Mouse (Mus musculus): ENCODE measurements at regions not wholly inside any gene's neighbourhood (a gene's known extent, or its start where the extent isn't known, plus 50 kb on each side); places are given as distances from the start of the nearest gene placed in this dataset.

DNA sequence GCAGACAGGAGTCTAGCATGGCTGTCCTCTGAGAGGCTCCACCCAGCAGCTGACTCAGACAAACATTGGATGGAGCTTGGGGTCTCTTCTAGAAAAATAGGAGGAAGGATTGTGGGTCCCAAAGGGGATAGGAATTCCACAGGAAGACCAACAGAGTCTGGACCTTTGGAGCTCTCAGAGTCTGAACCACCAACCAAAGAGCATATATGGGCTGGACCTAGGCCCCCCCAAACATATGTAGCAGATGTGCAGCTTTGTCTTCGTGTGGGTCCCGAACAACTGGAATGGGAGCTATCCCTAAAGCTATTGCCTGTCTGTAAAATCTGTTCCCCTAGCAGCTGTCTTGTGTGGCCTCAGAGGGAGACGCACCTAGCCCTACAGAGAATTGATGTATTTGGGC lies 50.1 kb upstream of the Cpm start:
- no peak for DNase-seq (ENCODE audit: low spot score)

DNA sequence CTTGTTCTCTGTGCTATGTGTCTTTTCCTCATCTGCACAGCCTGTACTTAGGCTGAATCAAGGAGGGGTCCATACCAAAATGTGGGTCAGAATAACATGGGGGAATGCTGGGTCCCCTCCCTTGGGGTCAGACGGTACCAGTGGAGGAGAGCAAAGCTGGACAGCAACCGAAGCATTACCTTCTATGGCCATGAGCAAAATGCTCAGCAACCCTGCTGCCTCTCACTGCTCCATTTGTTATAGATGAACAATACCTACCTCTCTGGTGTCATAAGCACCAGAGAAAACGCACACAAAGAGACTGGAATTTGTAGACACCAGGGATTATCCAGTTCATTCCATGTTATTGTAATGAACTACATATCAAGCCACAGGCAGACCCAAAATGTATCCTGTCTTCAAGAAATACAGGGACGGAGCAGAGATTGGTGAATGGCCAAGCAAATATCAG lies 50.6 kb upstream of the Cpm start:
- DNase-seq (ENCODE audit: low spot score) = no peak

DNA sequence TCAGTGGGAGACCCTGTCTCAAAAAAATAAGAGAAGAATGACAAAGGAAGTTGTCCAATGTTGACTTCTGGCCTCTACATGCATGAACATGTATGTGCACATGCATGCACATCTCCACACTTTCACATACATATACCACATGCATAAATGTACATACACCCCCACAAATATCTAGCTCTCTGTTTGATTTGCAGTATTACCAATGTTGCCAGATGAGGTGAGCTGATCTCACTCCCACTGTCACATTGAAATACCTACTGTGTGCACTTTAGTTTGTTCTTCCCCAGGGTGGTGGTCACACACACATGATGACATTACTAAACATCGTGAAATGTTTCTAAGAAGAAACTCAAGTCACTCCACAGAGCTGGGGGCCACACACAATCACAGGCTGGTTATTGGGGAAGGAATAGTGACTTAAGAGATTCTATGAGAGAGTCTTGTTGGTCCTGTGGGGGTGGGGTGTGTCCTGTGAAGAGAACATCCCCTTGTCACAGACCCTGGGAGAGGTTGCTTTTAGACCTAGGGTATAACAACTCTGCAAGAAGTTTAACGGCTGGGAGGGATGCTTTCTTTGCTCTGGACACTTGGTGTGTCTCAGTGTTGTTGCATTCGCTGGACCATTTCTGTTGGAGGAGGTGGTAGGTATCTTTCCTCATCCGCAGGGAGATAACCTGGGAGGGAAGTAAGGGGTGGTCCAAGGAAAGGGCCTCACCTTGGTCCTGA lies 51.2 kb upstream of the Cpm start:
- DNase-seq (ENCODE audit: low spot score) = no peak

DNA sequence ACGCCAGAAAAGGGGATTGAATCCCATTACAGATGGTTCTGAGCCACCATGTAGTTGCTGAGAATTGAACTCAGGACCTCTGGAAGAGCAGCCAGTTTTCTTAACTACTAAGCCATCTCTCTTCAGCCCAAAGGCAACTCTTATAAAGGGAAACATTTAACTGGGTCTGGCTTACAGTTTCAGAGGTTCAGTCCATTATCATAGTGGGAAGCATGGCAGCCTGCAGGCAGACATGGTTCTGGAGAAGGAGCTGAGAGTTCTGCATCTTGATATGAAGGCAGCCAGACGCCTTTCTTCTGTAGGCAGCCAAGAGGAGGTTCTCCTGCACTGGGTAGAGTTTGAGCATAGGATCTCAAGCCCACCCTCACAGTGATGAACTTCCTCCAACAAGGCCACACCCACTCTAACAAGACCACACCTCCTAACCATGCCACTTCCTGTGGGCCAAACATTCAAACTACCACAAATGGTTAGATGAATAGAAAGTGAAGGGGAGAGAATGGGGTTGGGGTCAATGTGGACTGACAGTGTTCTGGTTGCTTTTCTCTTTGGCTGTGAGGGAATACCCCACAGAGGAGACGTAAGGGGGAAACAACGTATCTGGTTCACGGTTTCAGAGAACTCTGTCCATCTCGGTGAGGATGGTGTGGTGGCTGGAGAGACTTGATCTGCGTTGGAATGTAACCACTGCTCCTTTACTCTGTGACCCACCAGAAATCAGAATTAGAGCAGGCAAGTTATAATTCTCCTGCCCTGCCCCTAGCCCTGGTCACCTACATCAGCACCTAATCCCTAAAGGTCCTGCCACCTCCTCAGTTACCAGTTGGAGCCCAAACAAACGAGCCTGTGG lies 52.2 kb upstream of the Cpm start:
- no peak for DNase-seq (ENCODE audit: low spot score)

DNA sequence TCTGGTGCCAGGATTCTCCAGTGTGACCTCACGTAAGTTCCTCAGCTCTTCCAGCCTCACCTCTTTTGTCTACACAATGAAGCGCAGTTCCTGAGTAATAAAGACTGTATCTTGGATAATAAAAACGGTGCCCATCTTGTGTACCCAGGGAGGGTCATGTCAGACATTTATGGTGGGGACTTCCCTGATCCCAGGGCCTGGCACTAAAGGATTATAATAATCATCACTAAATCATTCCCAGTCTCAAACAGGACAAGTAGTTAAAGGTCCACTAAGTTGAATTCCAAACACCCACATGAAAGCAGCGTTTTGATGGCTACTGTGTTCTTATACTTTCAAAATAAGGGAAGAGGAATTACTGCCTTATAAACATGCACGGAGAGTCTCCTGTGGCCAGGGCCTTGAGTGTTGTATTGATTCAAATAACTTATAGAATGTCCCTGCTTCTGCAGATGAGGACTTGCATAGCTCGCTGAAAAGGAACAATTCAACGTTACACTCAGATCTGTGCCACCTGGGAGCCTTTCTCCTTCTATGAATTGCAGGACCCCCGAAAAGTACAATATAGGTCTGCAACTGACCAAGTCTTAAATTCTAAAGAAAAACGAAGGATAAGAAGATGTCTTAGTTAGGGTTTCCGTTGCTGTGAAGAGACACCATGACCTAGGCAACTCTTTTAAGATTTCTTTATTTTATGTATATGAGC lies 53.0 kb upstream of the Cpm start:
- no peak for DNase-seq (ENCODE audit: low spot score)

DNA sequence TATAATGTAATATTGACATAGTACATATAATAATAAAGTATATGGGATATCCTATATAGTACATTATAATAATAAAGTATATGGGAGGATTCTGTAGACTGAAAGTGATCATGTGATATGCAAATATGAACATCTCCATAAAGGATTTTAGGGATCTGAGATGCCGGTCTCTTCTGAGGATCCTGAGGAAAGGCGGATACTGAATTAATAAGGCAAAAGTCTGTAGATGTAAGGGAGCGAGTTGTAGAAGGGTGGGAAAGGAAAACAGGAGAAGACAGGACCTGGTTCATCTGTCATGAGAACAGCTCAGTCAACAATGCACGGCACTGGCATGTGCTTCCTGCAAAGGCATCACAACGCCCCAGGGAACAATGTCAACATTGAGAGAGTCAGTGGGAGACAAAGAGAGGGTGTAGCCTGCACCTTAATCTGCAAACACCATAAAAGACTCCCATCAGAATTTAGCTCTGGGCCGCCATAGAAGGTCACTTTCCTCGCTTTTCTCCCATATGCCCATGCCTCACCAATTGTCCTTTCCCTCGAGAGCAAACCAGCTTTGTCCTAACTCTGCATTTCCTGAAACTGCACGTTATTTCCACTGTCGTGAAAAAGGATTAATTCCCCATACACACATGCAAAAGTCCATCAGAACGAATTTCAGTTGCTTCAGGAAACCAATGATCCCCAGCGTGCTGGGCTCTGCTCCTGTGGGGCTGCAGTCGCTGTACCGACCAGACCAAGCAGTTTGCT lies 53.7 kb upstream of the Cpm start:
- DNase-seq (ENCODE audit: low spot score) = no peak

DNA sequence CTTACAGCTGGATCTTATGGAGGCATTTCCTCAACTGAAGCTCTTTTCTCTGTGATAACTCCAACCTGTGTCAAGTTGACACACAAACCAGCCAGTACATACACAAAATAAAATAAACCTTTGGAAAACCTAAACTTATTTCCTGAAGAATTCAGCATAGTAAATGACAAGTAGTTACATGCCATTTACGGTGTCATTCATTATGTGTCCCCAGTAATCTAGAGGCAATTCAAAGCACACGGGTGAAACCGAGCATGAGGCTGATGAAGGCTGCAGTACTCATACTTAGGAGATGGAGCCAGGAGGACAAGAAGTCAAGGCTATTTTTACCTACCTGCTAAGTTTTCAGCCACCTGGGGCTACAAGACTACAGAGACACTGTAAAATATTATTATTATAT lies 54.4 kb upstream of the Cpm start:
- DNase-seq (ENCODE audit: low spot score) = no peak

DNA sequence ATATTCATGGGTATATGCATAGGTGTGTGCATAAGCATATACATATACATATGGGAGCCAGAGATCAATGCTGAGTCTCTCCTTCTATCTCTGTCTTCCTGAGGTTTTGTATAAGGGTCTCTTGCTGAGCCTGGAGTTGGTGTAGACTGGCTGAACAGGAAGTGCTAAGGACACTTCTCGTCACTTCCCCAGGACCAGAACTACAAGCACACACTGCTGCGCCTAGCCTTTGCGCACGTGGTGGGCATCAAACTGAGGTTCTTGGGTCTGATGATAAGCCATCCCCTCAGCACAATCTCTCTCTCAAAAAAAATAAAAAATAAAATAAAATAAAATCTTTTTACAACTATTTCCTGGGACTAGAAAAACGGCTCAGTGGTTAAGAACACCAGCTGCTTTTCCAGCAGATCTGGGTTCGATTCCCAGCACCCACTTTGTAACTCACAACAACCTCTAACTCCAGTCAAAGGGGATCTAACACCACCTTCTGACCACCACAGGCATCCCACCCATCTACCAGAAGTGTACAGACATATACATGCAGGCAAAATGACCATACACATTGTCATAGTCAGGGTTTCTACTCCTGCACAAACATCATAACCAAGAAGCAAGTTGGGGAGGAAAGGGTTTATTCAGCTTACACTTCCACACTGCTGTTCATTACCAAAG lies 55.1 kb upstream of the Cpm start:
- no peak for DNase-seq (ENCODE audit: low spot score)

DNA sequence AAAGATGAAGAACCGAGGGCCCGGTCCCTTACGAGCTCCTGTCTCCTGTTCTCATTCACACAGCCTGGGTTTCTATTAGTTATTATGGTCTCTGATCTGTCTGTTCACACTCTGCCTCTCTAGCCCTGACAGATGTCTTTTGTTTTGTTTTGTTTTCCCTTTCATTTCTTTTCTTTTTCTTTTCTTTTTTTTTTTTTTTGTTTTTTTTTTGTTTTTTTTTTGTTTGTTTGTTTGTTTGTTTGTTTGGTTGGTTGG lies 55.8 kb upstream of the Cpm start:
- DNase-seq (ENCODE audit: low spot score) = no peak

DNA sequence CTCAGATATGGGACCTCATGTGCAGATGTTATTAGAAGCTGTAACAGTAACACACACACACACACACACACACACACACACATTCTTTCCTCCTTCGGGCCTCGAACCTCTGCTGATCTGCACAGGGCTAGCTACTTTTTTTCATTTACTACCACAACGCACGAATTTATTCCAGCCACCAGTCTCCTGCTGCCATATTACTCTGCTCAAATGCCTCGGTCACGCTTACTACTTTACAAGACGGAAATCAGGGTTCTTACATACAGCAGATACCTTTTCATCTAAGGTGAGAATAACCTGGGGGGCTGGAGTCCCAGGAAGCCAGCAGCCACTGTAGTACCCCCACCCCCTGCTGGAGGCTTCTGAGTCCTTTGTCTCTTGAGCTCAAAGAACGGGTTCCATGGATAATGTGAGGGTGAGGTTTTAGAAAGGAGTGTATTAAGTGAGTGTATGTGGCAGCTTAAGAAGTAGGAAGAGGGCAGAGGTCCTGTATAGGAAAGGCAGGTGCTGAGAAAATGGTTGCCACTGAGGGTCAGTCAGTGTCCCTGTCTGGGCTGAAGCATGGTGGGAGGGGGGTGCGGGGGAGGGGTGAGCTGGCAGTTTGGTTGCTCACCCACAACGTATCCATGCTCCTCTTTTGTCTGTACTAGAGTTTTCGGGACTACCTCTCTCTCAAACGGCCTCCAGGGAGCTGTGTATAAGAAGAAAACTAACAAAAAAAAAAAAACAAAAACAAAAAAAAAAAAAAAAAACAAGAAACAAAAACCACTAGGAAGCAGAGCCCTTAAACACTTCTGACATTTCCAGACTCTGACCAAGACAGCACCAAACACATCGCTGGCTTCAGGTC lies 56.3 kb upstream of the Cpm start:
- DNase-seq (ENCODE audit: low spot score) = no peak

DNA sequence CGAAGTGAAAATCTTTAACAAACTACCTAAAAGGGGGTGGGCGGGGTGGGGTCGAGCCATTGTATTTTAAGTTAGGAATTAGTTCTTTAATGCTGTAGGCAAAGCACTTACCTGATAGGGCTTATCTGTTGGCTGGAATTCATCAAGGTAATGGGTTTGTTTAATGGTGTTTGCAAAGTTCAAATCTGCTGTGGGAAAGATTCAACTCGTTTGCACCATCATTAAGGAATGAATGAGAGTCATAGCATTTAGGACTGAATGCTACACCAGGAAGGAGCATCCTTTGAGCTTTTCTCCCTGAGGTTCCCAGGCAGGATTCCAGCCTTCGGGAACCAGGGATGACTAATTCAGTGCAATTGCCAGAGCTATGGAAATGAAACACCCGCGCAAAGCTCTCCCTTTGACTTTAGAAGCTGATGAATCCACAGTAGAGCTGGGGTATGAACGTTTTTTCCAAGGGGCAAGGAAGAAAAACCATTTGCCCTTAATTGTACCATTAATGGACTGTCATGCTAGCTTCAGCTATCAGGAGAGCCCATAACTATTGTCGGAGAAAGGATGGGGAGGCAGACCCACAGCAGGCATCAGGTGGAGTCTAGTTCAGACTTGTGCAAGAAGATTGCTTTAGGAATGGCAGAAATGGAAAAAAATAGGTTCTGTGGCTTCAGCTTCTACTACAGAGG lies 57.3 kb upstream of the Cpm start:
- DNase-seq (ENCODE audit: low spot score) = peak; percentile 29

DNA sequence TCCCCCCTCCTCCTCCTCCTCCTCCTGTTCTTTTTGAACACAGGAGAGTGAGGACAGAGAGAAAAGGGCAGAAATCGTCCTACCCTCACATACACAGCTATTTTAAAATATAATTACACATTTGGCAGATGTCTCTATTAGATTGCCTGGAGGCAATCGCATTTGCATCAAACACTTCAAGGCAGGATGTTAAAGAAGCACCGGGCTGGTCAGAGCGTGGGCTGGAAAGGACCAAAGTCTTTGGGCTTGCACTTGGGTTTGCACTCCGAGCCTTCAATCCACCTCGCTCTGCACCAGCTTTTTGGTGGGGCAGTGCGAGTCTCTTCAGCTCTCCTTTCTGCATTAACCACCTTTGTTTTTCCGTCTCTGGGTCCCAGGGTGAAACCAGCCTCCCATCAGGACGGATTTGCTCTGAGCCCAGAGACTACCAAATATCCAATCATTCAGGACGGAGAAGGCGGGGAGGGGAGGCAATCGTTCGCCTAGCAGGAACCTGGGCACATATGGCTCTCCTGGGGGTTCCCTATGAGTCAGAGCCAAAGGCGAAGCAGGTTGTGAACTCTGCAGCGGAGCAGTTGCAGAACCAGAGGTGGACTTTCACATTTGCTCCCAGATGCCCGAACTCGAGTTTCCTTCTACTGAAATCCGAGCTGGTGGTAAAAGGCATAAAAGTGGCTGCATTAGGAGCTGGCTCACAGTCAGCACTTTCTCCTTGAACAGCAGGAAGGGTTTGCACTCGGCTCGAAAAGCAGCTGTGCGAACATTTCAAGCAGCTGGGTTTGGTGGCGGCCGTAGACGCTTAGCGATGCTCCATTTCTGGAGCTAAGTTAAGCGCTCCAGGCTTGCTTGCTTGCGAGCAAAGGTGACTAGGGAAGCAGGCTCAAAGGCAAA lies 58.1 kb upstream of the Cpm start:
- peak; percentile 10 for DNase-seq (ENCODE audit: low spot score)

DNA sequence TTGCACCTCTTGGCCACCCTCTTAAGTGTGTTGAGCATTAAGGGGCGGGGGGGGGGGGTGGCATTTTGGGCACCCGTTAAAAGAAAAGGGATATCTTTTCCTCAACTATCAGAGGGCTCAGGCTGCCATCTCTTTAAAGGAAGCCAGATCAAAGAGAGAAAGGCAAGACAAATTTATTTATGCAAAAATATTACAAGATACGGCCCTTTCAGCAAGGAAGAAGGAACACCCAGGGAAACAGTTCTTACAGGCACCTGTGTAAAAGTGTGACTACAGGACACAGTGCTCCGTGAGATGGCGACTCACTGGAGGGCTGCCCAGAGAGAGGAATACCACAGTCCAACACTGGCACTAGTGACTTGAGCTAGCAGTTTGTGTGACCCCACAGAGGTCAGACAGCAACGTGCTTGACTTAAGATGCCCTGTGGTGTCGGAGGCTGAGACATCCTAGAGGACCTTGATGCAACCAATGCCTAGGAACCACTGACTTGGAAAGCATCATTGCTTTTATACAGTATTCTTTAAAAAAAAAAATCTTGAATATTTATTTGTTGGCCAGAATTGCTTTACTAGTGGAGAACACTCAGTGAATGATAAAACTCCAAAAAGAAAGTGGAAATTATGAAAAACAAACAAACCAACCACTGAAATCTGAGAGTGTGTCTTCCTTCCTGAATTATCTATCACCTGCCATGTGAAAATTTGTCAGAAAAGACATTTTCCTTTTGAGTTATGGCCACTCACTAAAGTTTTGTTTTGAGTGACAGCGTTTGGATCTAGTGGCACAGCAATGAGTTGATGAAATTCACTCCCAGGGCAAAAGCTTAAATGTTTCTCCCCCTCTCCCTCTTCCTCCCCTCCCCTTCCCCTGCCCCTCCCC lies 59.0 kb upstream of the Cpm start:
- no peak for DNase-seq (ENCODE audit: low spot score)

DNA sequence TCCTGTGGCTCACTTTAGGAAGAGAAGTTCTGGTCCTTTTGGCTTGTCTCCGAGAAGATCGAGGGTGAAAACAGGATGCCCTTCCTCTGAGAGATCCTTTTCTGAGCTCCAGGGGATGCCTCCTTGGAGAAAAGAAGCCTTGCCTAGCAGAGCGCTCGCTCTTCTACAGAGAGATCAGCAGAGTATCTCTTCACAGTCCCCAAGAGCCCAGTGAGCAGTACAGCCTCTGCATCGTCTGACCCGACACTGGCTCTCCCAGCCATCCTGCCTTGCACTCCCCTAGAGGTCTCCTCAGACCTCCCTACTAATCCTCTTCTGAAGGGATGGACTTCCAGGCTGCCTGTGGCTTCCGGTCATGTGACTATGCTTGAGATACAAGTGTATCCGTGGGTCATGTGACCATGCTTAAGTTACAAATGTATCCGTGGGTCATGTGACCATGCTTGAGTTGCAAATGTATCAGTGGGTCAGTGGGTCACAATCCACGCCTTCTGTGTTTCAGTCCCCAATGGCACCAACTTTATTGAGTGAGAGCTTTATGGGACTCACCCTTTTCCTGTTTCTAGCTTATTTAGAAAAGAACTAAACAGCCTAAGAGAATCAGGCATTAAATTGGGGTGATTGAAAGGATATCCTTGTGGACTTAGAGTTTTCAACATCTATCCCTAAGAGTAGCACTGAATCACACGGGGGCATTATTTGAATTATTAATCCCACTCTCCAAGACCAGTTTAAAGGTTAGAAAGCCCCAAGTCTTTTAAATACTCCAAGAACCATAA lies 59.8 kb upstream of the Cpm start:
- no peak for DNase-seq (ENCODE audit: low spot score)

DNA sequence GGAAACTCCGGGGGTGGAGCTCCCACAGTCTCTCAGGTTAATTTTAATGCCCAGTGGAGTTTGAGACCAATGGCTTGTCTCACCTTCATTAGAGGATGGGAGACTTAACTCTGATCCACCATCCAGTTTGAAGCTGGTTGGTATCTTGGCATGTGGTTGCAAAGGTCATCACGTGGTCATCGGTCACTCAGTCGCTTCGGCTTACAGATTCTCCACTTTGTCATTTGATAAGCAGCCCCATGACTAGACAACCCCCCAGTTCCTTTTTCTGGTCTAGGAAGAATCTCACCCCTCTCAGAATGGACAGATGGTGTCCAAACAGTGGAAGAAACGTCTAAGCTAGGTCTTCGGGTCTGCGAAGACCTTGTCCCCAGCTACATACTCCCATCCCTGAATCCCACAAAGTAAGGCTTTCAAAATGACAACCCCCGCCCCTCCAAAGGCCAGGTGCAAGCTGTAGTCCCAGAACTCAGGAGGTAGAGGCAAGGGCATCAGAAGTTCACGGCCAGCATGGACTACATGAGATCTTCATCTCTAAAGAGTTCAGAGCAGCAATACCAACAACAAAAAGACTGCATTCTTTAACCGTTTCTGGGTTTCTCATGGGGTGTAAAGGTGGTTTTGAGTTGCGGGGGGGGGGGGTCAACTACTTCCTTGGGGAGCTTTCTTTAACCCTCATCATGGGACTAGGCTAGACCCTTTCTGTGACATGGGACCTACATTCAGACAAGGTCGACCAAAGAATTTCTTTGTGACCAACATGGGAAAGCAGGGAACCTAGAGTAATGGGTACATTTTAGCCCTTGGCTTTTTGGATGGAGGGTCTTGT lies 60.6 kb upstream of the Cpm start:
- no peak for DNase-seq (ENCODE audit: low spot score)

DNA sequence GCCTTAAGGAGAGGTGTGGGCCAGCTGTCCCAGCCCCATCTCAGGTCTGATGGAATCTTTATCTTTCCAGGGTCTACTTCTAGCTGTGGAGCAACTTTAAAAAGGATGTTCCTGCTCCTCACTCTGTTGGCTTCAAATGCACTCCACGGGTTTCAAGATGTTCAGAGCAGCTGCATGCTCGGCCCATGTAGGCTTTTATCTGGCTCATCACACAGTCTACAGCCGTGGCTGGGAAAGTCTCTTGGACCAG lies 61.2 kb upstream of the Cpm start:
- DNase-seq (ENCODE audit: low spot score) = no peak

Data from layer of hippocampus, adult 11-12 months (tissue).